ENCODE assay signal across 8 mouse cellular contexts in the genomic region with DNA sequence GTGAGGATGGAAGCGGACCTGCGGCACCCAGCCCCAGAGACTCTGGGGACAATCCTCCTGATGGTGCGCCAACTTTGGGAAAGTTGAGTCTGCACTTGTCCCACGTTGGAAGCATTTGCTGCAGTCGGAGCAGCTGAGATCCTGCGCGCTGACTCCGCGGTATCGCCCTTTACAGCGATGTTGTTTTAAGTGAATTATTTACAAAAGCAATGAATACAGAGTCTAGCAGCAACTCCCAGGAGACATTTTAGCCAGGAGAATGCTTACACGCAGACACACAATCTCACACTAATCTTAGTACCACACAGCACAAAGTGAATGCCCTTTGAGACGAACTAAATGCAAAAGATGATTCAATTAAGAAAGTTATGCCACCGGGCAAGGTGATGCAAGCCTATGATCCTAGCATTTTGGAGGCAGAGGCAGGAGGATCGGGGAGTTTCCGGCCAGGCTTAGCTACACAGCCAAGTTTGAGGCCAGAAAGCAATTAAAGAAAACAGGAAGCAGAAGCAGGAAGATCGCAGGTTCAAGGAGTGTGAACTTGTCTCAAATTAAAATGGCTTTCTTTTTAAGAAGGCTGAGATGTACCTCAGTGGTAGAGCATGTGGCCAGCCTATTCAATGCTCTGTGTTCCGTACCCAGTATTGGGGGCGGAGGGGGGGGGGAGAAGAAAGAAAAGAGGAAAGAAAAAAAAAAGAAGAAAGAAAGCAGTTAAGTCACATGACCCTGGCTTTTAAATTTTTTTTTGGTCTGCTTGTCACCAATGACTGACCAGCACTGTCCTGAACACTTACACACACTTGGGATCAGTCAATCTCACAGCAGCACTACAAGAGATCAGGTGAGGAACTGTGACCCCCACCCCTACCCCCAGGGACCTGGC. TPM values are rescaled to one million over a fixed set of nuclear protein-coding genes. Genes with fewer than 3 reads are reported as not detected.
DNase-seq lines count a peak whose midpoint lies in the region; ATAC-seq and TF ChIP-seq lines count a peak whose summit lies in the region.

No protein-coding gene starts in this region.

- no peak for TF ChIP-seq POLR2A in bone marrow, adult 2 months (IDR thresholded peaks at IDR 0.05; ENCODE audit: borderline replicate concordance, control insufficient read depth, low read depth, low read length)

- peak overlapping the region; percentile 19 to 66 for H3K27ac ChIP-seq in heart, embryonic 14.5 days (replicated peaks in 1 of 2; ENCODE audit: control insufficient read depth in 1 of 2, insufficient read depth in 1 of 2, low read depth in 2 of 2, low read length in 2 of 2)
- H3K27ac ChIP-seq in bone marrow, adult 2 months (ENCODE audit: control insufficient read depth, insufficient read depth, low read depth, low read length, poor library complexity) = peak overlapping the region; percentile 88
- no peak overlapping the region for H3K27ac ChIP-seq in hindbrain, embryonic 16.5 days (ENCODE audit: low read depth, low read length)
- peak overlapping the region; percentile 86 for H3K27ac ChIP-seq in midbrain, embryonic 10.5 days (replicated peaks)

- WGBS in heart, embryonic 14.5 days = 71% methylated on average over 19 of the region's 19 CpGs
- 28% methylated on average over 19 of the region's 19 CpGs for WGBS in bone marrow, adult 2 months
- WGBS in hindbrain, embryonic 16.5 days = 58% methylated on average over 19 of the region's 19 CpGs
- 79% methylated on average over 19 of the region's 19 CpGs for WGBS in midbrain, embryonic 10.5 days

- DNase-seq in heart, adult 8-10 months (ENCODE audit: low spot score) = no peak
- no peak for DNase-seq in midbrain, embryonic 10.5 days (ENCODE audit: low spot score)
- DNase-seq in embryo, embryonic 9.5 days (ENCODE audit: extremely low spot score) = no peak
- no peak for DNase-seq in layer of hippocampus, adult 11-12 months (ENCODE audit: low spot score)

- H3K9me3 ChIP-seq in heart, embryonic 14.5 days (ENCODE audit: control insufficient read depth, low read length) = no peaks in the 10 kb centered on the region
- H3K9me3 ChIP-seq in hindbrain, embryonic 16.5 days (ENCODE audit: control insufficient read depth, low read length) = no peaks in the 10 kb centered on the region
- no peaks in the 10 kb centered on the region for H3K9me3 ChIP-seq in midbrain, embryonic 10.5 days (replicated peaks)

- peak overlapping the region in 1 of 2 experiments; percentile 74; a peak in 3 of 4 replicates for H3K4me3 ChIP-seq in heart, embryonic 14.5 days (ENCODE audit: control insufficient read depth in 1 of 2, insufficient read depth in 1 of 2, low read depth in 1 of 2, low read length in 2 of 2)
- H3K4me3 ChIP-seq in bone marrow, adult 2 months (replicated peaks; ENCODE audit: control insufficient read depth, low read depth, low read length) = peak overlapping the region; percentile 95
- H3K4me3 ChIP-seq in hindbrain, embryonic 16.5 days (ENCODE audit: low read length) = peak overlapping the region; percentile 91
- peak overlapping the region; percentile 69 for H3K4me3 ChIP-seq in midbrain, embryonic 10.5 days

- TF ChIP-seq CTCF in bone marrow, adult 2 months (IDR thresholded peaks at IDR 0.05; ENCODE audit: control insufficient read depth, insufficient read depth, low read length) = no peak

- H3K9ac ChIP-seq in heart, embryonic 14.5 days (ENCODE audit: low read length) = peak overlapping the region; percentile 82; the same call in 1 of the 2 replicates
- H3K9ac ChIP-seq in hindbrain, embryonic 16.5 days (ENCODE audit: low read depth, low read length) = peak overlapping the region; percentile 92

- H3K4me1 ChIP-seq in heart, embryonic 14.5 days (ENCODE audit: control insufficient read depth in 2 of 2, insufficient read depth in 2 of 2, low read length in 2 of 2) = peaks cover 4 to 23% of the 10 kb centered on the region in 2 experiments; a peak in 3 of 4 replicates
- H3K4me1 ChIP-seq in bone marrow, adult 2 months (ENCODE audit: control insufficient read depth, insufficient read depth, low read length) = peaks cover 18% of the 10 kb centered on the region
- peaks cover 44% of the 10 kb centered on the region for H3K4me1 ChIP-seq in hindbrain, embryonic 16.5 days (ENCODE audit: control insufficient read depth, insufficient read depth, low read depth, low read length)
- peaks cover 90% of the 10 kb centered on the region for H3K4me1 ChIP-seq in midbrain, embryonic 10.5 days

- no peak for ATAC-seq in heart, embryonic 14.5 days (ENCODE audit: insufficient number of reproducible peaks, insufficient read depth, low FRiP score, low read depth)
- no peak for ATAC-seq in hindbrain, embryonic 16.5 days
- ATAC-seq in erythroblast, adult 5-6 weeks (replicated peaks; ENCODE audit: low FRiP score, poor library complexity, severe bottlenecking) = no peak

- H3K36me3 ChIP-seq in heart, embryonic 14.5 days (ENCODE audit: control insufficient read depth, insufficient read depth, low read length) = no peaks in the 10 kb centered on the region; the same call in 1 of the 2 replicates
- peaks cover 5% of the 10 kb centered on the region; the same call in 1 of the 2 replicates for H3K36me3 ChIP-seq in hindbrain, embryonic 16.5 days (ENCODE audit: control insufficient read depth, insufficient read depth, low read length)
- H3K36me3 ChIP-seq in midbrain, embryonic 10.5 days = peaks cover 36% of the 10 kb centered on the region

- no peaks in the 10 kb centered on the region for H3K27me3 ChIP-seq in heart, embryonic 14.5 days (ENCODE audit: control insufficient read depth, insufficient read depth, low read length)
- H3K27me3 ChIP-seq in hindbrain, embryonic 16.5 days (replicated peaks; ENCODE audit: control insufficient read depth, insufficient read depth, low read length) = no peaks in the 10 kb centered on the region
- 0 out of 2 replicates have a peak, but pooled peaks cover 7% of the 10 kb centered on the region for H3K27me3 ChIP-seq in midbrain, embryonic 10.5 days (ENCODE audit: low read depth, poor library complexity, severe bottlenecking)

- H3K4me2 ChIP-seq in heart, embryonic 14.5 days (ENCODE audit: low read length) = peak overlapping the region; percentile 95
- H3K4me2 ChIP-seq in hindbrain, embryonic 16.5 days (ENCODE audit: low read length) = peak overlapping the region; percentile 66

RNA-seq across cellular contexts. Expression of a gene that starts 2.0 kb away (rescaled TPM):
- polyA plus RNA-seq in heart, embryonic 14.5 days (2014; fragmentation: Nextera tagmentation; extraction: Ambion mirVana) = 55.1 and 75.9 TPM in 2 replicates
- total RNA-seq in heart, adult 8-10 months (2022) = 10 to 100 TPM in 3 of 4 experiments, 1 to 10 TPM in 1; 9.6 to 26.9 (median 11.3) TPM
- polyA plus RNA-seq in bone marrow, adult 2 months (2011; ENCODE audit: insufficient read depth, insufficient read length, low replicate concordance, missing spikeins) = 90.1 and 247 TPM in 2 replicates
- 112 and 127 TPM in 2 replicates for polyA plus RNA-seq in hindbrain, embryonic 16.5 days (2015; fragmentation: Nextera tagmentation; extraction: Ambion mirVana)
- polyA plus RNA-seq in midbrain, embryonic 10.5 days (2016; fragmentation: Nextera tagmentation; extraction: Ambion mirVana) = 150 and 197 TPM in 2 replicates
- 95.5 and 123 TPM in 2 replicates for total RNA-seq in erythroblast, adult 5-6 weeks (2015; ENCODE audit: low replicate concordance)
- total RNA-seq in erythroblast, adult 5-6 weeks (2017; ENCODE audit: low replicate concordance) = 51.2 and 98.1 TPM in 2 replicates

RNA-seq across cellular contexts. Expression of a gene that starts 23.7 kb away (rescaled TPM):
- 8.8 and 10.6 TPM in 2 replicates for polyA plus RNA-seq in heart, embryonic 14.5 days (2014; fragmentation: Nextera tagmentation; extraction: Ambion mirVana)
- total RNA-seq in heart, adult 8-10 months (2022) = 1 to 10 TPM; 2.8 to 3.1 (median 2.9) TPM
- polyA plus RNA-seq in bone marrow, adult 2 months (2011; ENCODE audit: insufficient read depth, insufficient read length, low replicate concordance, missing spikeins) = 2.8 and 4.8 TPM in 2 replicates
- 20.3 and 20.5 TPM in 2 replicates for polyA plus RNA-seq in hindbrain, embryonic 16.5 days (2015; fragmentation: Nextera tagmentation; extraction: Ambion mirVana)
- polyA plus RNA-seq in midbrain, embryonic 10.5 days (2016; fragmentation: Nextera tagmentation; extraction: Ambion mirVana) = 12.8 and 13.0 TPM in 2 replicates
- 2.3 and 2.5 TPM in 2 replicates for total RNA-seq in erythroblast, adult 5-6 weeks (2015; ENCODE audit: low replicate concordance)
- total RNA-seq in erythroblast, adult 5-6 weeks (2017; ENCODE audit: low replicate concordance) = 1.6 and 5.2 TPM in 2 replicates
